Mouse (Mus musculus): ENCODE measurements at regions not wholly inside any gene's neighbourhood (a gene's known extent, or its start where the extent isn't known, plus 50 kb on each side); places are given as distances from the start of the nearest gene placed in this dataset.

GRCm38 (mm10) chr8:127759906-127760305 lies 598.5 kb upstream of the Nrp1 start:
- no peak for TF ChIP-seq CTCF (IDR thresholded peaks at IDR 0.05; ENCODE audit: borderline replicate concordance, insufficient read depth, low read depth, low read length)
- TF ChIP-seq POLR2A (IDR thresholded peaks at IDR 0.05; ENCODE audit: borderline replicate concordance, insufficient read depth, low read length) = no peak
- DNase-seq = no peak
- H3K27ac ChIP-seq (ENCODE audit: insufficient read depth, low read length) = no peak overlapping the region
- H3K4me1 ChIP-seq (ENCODE audit: control insufficient read depth, insufficient read depth, low read length) = no peaks in the 10 kb centered on the region
- WGBS = 39% methylated on average over 5 of the region's 5 CpGs
- H3K27me3 ChIP-seq (ENCODE audit: control insufficient read depth, insufficient read depth, low read length) = no peaks in the 10 kb centered on the region
- no peak overlapping the region for H3K4me3 ChIP-seq (replicated peaks; ENCODE audit: insufficient read depth, low read depth, low read length)

- H3K27ac ChIP-seq (ENCODE audit: insufficient read depth, low read length) = no peak overlapping the region
- H3K4me1 ChIP-seq (ENCODE audit: control insufficient read depth, insufficient read depth, low read length) = no peaks in the 10 kb centered on the region
- no peak overlapping the region for H3K4me3 ChIP-seq (replicated peaks; ENCODE audit: insufficient read depth, low read depth, low read length)
- 78% methylated on average over 5 of the region's 5 CpGs for WGBS
- TF ChIP-seq POLR2A (IDR thresholded peaks at IDR 0.05; ENCODE audit: borderline replicate concordance, insufficient read depth, low read length) (no peak), CTCF (IDR thresholded peaks at IDR 0.05; ENCODE audit: borderline replicate concordance, insufficient read depth, low read depth, low read length) (no peak)
- H3K27me3 ChIP-seq (ENCODE audit: control insufficient read depth, insufficient read depth, low read length) = no peaks in the 10 kb centered on the region
- DNase-seq = no peak
These were observed 593.2 kb upstream of the Nrp1 start for GRCm38 (mm10) chr8:127765199-127765598.

GRCm38 (mm10) chr8:127768311-127768710 lies 590.1 kb upstream of the Nrp1 start:
- 83% methylated on average over 3 of the region's 3 CpGs for WGBS
- TF ChIP-seq POLR2A (IDR thresholded peaks at IDR 0.05; ENCODE audit: borderline replicate concordance, insufficient read depth, low read length) (no peak), CTCF (IDR thresholded peaks at IDR 0.05; ENCODE audit: borderline replicate concordance, insufficient read depth, low read depth, low read length) (no peak)
- Histone ChIP-seq H3K4me3 (replicated peaks; ENCODE audit: insufficient read depth, low read depth, low read length) (no peak overlapping the region), H3K4me1 (ENCODE audit: control insufficient read depth, insufficient read depth, low read length) (no peaks in the 10 kb centered on the region), H3K27me3 (ENCODE audit: control insufficient read depth, insufficient read depth, low read length) (no peaks in the 10 kb centered on the region), H3K27ac (ENCODE audit: insufficient read depth, low read length) (no peak overlapping the region)
- DNase-seq = no peak

DNA sequence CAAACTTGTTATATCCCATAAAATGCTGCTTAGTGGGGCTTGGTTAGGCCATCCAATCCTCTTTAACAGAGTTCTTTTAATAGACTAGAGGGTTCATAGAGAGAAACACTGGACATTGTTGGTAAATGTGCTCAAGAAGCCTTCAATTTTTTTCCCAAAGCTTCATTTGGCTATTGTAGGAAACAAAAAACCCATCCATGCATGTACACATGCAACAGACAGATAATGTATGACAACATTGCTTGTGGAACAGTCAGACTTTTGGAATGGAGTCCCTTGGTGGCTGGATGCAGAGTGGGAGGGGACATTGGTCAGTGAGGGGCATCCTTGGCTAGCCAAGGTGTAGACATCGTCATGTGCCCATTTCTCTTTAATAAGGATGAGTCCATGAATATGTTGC lies 588.8 kb upstream of the Nrp1 start:
- H3K4me1 ChIP-seq (ENCODE audit: control insufficient read depth, insufficient read depth, low read length) = no peaks in the 10 kb centered on the region
- 89% methylated on average over 1 of the region's 1 CpGs for WGBS
- H3K27ac ChIP-seq (ENCODE audit: insufficient read depth, low read length) = no peak overlapping the region
- no peak for TF ChIP-seq CTCF (IDR thresholded peaks at IDR 0.05; ENCODE audit: borderline replicate concordance, insufficient read depth, low read depth, low read length)
- TF ChIP-seq POLR2A (IDR thresholded peaks at IDR 0.05; ENCODE audit: borderline replicate concordance, insufficient read depth, low read length) = no peak
- H3K27me3 ChIP-seq (ENCODE audit: control insufficient read depth, insufficient read depth, low read length) = no peaks in the 10 kb centered on the region
- no peak overlapping the region for H3K4me3 ChIP-seq (replicated peaks; ENCODE audit: insufficient read depth, low read depth, low read length)
- DNase-seq = no peak

DNA sequence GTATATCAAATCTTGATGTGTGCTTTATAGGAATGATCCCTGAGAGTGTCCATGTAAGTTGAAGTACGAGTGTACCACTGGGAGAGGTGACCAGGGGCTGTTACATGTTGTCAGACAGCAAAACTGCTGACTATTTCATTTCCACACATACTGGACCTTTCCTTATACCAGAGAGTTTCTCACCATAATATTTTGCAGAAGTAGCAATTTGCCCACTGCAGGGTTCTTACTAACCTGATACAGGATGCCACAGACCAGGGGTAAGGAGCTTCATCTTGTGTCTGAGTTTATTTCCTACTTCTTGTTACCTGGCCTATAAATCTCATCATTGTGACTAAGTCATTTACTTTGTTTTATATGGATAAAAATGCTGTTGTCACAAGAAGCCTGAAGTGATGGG lies 586.6 kb upstream of the Nrp1 start:
- TF ChIP-seq POLR2A (IDR thresholded peaks at IDR 0.05; ENCODE audit: borderline replicate concordance, insufficient read depth, low read length) = no peak
- no peak for TF ChIP-seq CTCF (IDR thresholded peaks at IDR 0.05; ENCODE audit: borderline replicate concordance, insufficient read depth, low read depth, low read length)
- Histone ChIP-seq H3K27me3 (ENCODE audit: control insufficient read depth, insufficient read depth, low read length) (no peaks in the 10 kb centered on the region), H3K27ac (ENCODE audit: insufficient read depth, low read length) (no peak overlapping the region), H3K4me1 (ENCODE audit: control insufficient read depth, insufficient read depth, low read length) (no peaks in the 10 kb centered on the region), H3K4me3 (replicated peaks; ENCODE audit: insufficient read depth, low read depth, low read length) (no peak overlapping the region)
- WGBS = 83% methylated on average over 1 of the region's 1 CpGs
- DNase-seq = no peak

DNA sequence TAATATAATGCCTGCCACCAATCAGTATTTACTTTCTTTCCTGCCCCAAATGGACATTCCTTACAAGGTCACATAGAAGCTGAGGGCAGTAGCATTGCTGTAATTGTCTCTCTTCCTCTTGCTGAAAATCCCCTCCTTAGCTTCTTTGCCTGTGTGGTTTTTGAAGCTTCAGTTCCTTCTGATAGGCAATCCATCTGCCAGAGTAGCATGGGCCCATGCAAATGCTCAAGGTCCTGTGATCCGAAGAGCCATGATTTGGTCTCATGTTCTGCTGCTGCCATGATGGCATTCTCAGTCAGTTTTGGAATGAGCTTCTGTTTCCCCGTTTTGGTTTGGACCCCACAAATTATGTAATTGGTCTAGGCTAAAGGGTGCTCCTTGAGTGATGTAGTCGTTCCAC lies 586.0 kb upstream of the Nrp1 start:
- TF ChIP-seq POLR2A (IDR thresholded peaks at IDR 0.05; ENCODE audit: borderline replicate concordance, insufficient read depth, low read length) (no peak), CTCF (IDR thresholded peaks at IDR 0.05; ENCODE audit: borderline replicate concordance, insufficient read depth, low read depth, low read length) (no peak)
- H3K4me3 ChIP-seq (replicated peaks; ENCODE audit: insufficient read depth, low read depth, low read length) = no peak overlapping the region
- no peaks in the 10 kb centered on the region for H3K4me1 ChIP-seq (ENCODE audit: control insufficient read depth, insufficient read depth, low read length)
- no peaks in the 10 kb centered on the region for H3K27me3 ChIP-seq (ENCODE audit: control insufficient read depth, insufficient read depth, low read length)
- no peak overlapping the region for H3K27ac ChIP-seq (ENCODE audit: insufficient read depth, low read length)
- 94% methylated on average over 3 of the region's 3 CpGs for WGBS
- DNase-seq = no peak

GRCm38 (mm10) chr8:127772917-127773316 lies 585.5 kb upstream of the Nrp1 start:
- Histone ChIP-seq H3K4me1 (ENCODE audit: control insufficient read depth, insufficient read depth, low read length) (no peaks in the 10 kb centered on the region), H3K27me3 (ENCODE audit: control insufficient read depth, insufficient read depth, low read length) (no peaks in the 10 kb centered on the region), H3K4me3 (replicated peaks; ENCODE audit: insufficient read depth, low read depth, low read length) (no peak overlapping the region), H3K27ac (ENCODE audit: insufficient read depth, low read length) (no peak overlapping the region)
- TF ChIP-seq POLR2A (IDR thresholded peaks at IDR 0.05; ENCODE audit: borderline replicate concordance, insufficient read depth, low read length) (no peak), CTCF (IDR thresholded peaks at IDR 0.05; ENCODE audit: borderline replicate concordance, insufficient read depth, low read depth, low read length) (no peak)
- 96% methylated on average over 2 of the region's 2 CpGs for WGBS
- DNase-seq = no peak

- 11% methylated on average over 9 of the region's 9 CpGs for WGBS
- Histone ChIP-seq H3K4me1 (ENCODE audit: control insufficient read depth, insufficient read depth, low read length) (no peaks in the 10 kb centered on the region), H3K27me3 (ENCODE audit: control insufficient read depth, insufficient read depth, low read length) (no peaks in the 10 kb centered on the region), H3K4me3 (replicated peaks; ENCODE audit: insufficient read depth, low read depth, low read length) (no peak overlapping the region), H3K27ac (ENCODE audit: insufficient read depth, low read length) (no peak overlapping the region)
- TF ChIP-seq POLR2A (IDR thresholded peaks at IDR 0.05; ENCODE audit: borderline replicate concordance, insufficient read depth, low read length) = no peak
- TF ChIP-seq CTCF (IDR thresholded peaks at IDR 0.05; ENCODE audit: borderline replicate concordance, insufficient read depth, low read depth, low read length) = no peak
- DNase-seq = no peak
These were observed 583.8 kb upstream of the Nrp1 start for GRCm38 (mm10) chr8:127774642-127775041.
